Mouse (Mus musculus) heart, embryonic 11.5 days (tissue): Measurements from ENCODE around the gene Eno3. TPM values are rescaled to one million over a fixed set of nuclear protein-coding genes. Genes with fewer than 3 reads are reported as not detected.

Experiments
- ATAC-seq: fragments of 200-750 bp; cut with Nextera tagmentation; replicated peaks from 2 replicates; pipeline ENCODE4 v1.8.0; 2017; ENCODE audit warnings: moderate library complexity; ENCODE audit not compliant: insufficient number of reproducible peaks, low FRiP score, low TSS enrichment
- H3K27ac ChIP-seq: fragments of 300-500 bp; sonication (generic); 2 replicates; pipeline ENCODE4 v1.5.1; 2014; ENCODE audit warnings: mild to moderate bottlenecking, low read depth, low read length
- H3K27me3 ChIP-seq: fragments of 300-500 bp; sonication (generic); 2 replicates; pipeline ENCODE4 v1.6.1; 2014; ENCODE audit warnings: mild to moderate bottlenecking, low read length, mixed read lengths; ENCODE audit not compliant: control insufficient read depth, insufficient read depth
- H3K36me3 ChIP-seq: fragments of 300-500 bp; sonication (generic); 2 replicates; pipeline ENCODE4 v1.6.1; 2014; ENCODE audit warnings: mild to moderate bottlenecking, low read length, moderate library complexity, mixed read lengths; ENCODE audit not compliant: control insufficient read depth, insufficient read depth
- H3K4me1 ChIP-seq: fragments of 300-500 bp; sonication (generic); 2 replicates; pipeline ENCODE4 v1.6.1; 2014; ENCODE audit warnings: low read length; ENCODE audit not compliant: control insufficient read depth, insufficient read depth
- H3K4me2 ChIP-seq: fragments of 300-500 bp; sonication (generic); 2 replicates; pipeline ENCODE4 v1.6.1; 2014; ENCODE audit warnings: mild to moderate bottlenecking, moderate library complexity
- H3K4me3 ChIP-seq: fragments of 300-500 bp; sonication (generic); 2 replicates; pipeline ENCODE4 v1.5.1; 2014; ENCODE audit warnings: low read depth, low read length
- H3K9ac ChIP-seq: fragments of 300-500 bp; sonication (generic); 2 replicates; pipeline ENCODE4 v1.6.1; 2014; ENCODE audit warnings: mild to moderate bottlenecking, low read depth, low read length, moderate library complexity
- H3K9me3 ChIP-seq: fragments of 300-500 bp; sonication (generic); replicated peaks from 2 replicates; pipeline ENCODE4 v1.6.1; 2016; ENCODE audit warnings: low read length; ENCODE audit not compliant: control insufficient read depth
- WGBS: fragments of 180-500 bp; shearing (Covaris S2); extraction: QIAGEN DNeasy Blood & Tissue Kit; methylation state at CpG from one replicate; pipeline ENCODE4 v1.1.7; 2014; ENCODE audit not compliant: insufficient replicate concordance; 5-methylcytosine and 5-hydroxymethylcytosine counted together
- microRNA-seq: library from miRNA; unstranded; fragments of <30 nt; microRNA quantifications from one replicate; pipeline ENCODE4, GENCODE M21; 2016; ENCODE audit warnings: borderline number of aligned reads
- polyA plus RNA-seq: library from polyadenylated mRNA; unstranded; fragments of >200 nt; fragmentation: Nextera tagmentation; extraction: Ambion mirVana; gene quantifications from 2 replicates; pipeline ENCODE4 v1.2.1, GENCODE M21; 2014

Eno3 gene
- polyA plus RNA-seq, 1 experiment from 2014 or later: 272 TPM

GRCm38 (mm10) chr11:70700613-70701012, 43.6 kb downstream of the Eno3 start:
- Histone ChIP-seq H3K4me2 (peak overlapping the region; percentile 92), H3K27me3 (no peaks in the 10 kb centered on the region), H3K4me3 (peak overlapping the region; percentile 92), H3K9me3 (no peaks in the 10 kb centered on the region), H3K4me1 (peaks cover 20% of the 10 kb centered on the region), H3K36me3 (peaks cover 18% of the 10 kb centered on the region), H3K27ac (peak overlapping the region; percentile 94), H3K9ac (peak overlapping the region; percentile 95)
- ATAC-seq: peak; percentile 37
- WGBS: under 1% methylated on average over 34 of the region's 34 CpGs

- WGBS: 11% methylated on average over 10 of the region's 10 CpGs
- H3K9me3 ChIP-seq: no peaks in the 10 kb centered on the region
- no peak for ATAC-seq
- H3K27ac ChIP-seq: peak overlapping the region; percentile 94
- H3K4me3 ChIP-seq: peak overlapping the region; percentile 92
- H3K9ac ChIP-seq: peak overlapping the region; percentile 95
- peaks cover 21% of the 10 kb centered on the region for H3K36me3 ChIP-seq
- peak overlapping the region; percentile 92 for H3K4me2 ChIP-seq
- H3K4me1 ChIP-seq: peaks cover 20% of the 10 kb centered on the region
- no peaks in the 10 kb centered on the region for H3K27me3 ChIP-seq
These were observed 44.4 kb downstream of the Eno3 start for GRCm38 (mm10) chr11:70701221-70701955.

DNA sequence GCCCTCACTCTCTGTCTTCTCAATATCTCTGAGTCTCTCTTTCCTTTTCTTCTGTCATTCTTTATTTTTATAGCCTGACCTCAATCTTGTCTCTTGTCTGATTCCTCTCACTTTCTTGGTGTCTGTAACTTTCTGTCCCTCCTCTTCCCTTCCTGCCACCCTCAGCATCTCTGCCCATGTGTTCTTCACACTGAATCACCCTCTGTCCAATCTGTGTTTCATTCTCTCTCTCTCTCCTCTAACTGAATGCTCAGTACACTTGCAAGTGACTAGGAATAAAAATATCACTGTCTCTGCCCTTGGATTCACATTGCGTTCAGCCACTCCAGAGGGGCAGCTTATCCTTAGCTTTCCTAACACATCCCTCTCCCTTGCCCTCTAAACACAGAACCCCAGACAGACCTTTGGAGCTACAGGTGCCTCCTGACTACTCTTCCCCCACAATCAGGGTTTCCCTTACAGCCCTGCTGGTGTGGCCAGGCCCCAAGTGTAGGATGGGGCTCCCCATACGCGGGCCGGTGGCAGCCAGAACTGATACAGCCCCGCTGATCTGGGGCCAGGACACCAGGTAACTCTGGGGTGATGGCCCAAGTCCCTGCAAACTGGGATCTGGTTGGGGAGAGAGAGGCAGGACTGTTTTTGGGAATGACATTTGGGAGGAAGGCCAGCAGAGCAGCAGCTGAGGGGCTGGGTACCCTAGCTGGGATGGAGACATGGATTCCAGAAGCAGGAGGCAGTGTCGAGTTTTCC, 45.2 kb downstream of the Eno3 start:
- WGBS: 64% methylated on average over 6 of the region's 6 CpGs
- peaks cover 21% of the 10 kb centered on the region for H3K36me3 ChIP-seq
- H3K27me3 ChIP-seq: no peaks in the 10 kb centered on the region
- H3K4me3 ChIP-seq: peak overlapping the region; percentile 92
- ATAC-seq: no peak
- H3K9ac ChIP-seq: peak overlapping the region; percentile 95
- no peaks in the 10 kb centered on the region for H3K9me3 ChIP-seq
- peak overlapping the region; percentile 94 for H3K27ac ChIP-seq
- peaks cover 20% of the 10 kb centered on the region for H3K4me1 ChIP-seq
- H3K4me2 ChIP-seq: peak overlapping the region; percentile 92

GRCm38 (mm10) chr11:70702781-70703180, 45.8 kb downstream of the Eno3 start:
- Histone ChIP-seq H3K9ac (peak overlapping the region; percentile 95), H3K9me3 (no peaks in the 10 kb centered on the region), H3K36me3 (peaks cover 25% of the 10 kb centered on the region), H3K27ac (peak overlapping the region; percentile 94), H3K4me2 (peak overlapping the region; percentile 92), H3K4me3 (no peak overlapping the region), H3K4me1 (peaks cover 20% of the 10 kb centered on the region), H3K27me3 (no peaks in the 10 kb centered on the region)
- 57% methylated on average over 6 of the region's 6 CpGs for WGBS
- ATAC-seq: no peak

DNA sequence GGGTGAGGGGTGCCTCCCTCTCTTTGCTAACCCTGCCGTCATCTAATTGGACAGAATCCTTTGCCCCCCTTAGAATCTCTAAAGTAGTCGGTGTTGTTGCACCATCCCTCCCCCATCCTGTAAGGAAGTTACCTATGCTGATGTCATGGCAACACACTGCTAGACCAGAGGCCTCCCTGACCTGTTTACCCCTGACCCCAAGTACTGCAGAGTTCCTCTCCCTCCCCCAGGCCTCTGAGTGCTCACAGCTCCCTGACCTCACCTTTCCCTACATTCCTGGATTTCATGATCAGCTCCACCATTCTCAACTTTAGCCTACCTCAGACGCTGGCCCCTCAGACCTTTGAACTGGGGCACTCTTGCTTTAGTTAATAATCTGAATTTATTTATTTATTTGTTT, 49.1 kb downstream of the Eno3 start:
- no peak overlapping the region for H3K27ac ChIP-seq
- H3K27me3 ChIP-seq: no peaks in the 10 kb centered on the region
- H3K4me1 ChIP-seq: peaks cover 17% of the 10 kb centered on the region
- 77% methylated on average over 3 of the region's 3 CpGs for WGBS
- peaks cover 49% of the 10 kb centered on the region for H3K36me3 ChIP-seq
- H3K4me2 ChIP-seq: no peak overlapping the region
- ATAC-seq: no peak
- H3K9ac ChIP-seq: no peak overlapping the region
- H3K9me3 ChIP-seq: no peaks in the 10 kb centered on the region
- H3K4me3 ChIP-seq: no peak overlapping the region

- 88% methylated on average over 10 of the region's 10 CpGs for WGBS
- H3K27me3 ChIP-seq: no peaks in the 10 kb centered on the region
- peaks cover 40% of the 10 kb centered on the region for H3K36me3 ChIP-seq
- no peaks in the 10 kb centered on the region for H3K9me3 ChIP-seq
- no peak for ATAC-seq
- H3K9ac ChIP-seq: no peak overlapping the region
- no peaks in the 10 kb centered on the region for H3K4me1 ChIP-seq
- no peak overlapping the region for H3K4me2 ChIP-seq
- H3K27ac ChIP-seq: no peak overlapping the region
- H3K4me3 ChIP-seq: no peak overlapping the region
These were observed 54.0 kb downstream of the Eno3 start for GRCm38 (mm10) chr11:70711026-70711425.

Small RNAs within 50 kb of the gene (microRNA-seq; reads per million reads assigned to microRNA genes)
- gene Mir6925: 0.27 reads per million

Other genes starting within 250 kb of the Eno3 start
- gene Pelp1, start 247.2 kb upstream of the Eno3 start, polyA plus RNA-seq: 22.1 and 27.5 TPM in 2 replicates
- 11.6 and 12.9 TPM in 2 replicates for gene Arrb2, start 224.6 kb upstream of the Eno3 start, polyA plus RNA-seq
- 28.6 and 31.2 TPM in 2 replicates for gene Med11, start 205.3 kb upstream of the Eno3 start, polyA plus RNA-seq
- 1.1 and 1.9 TPM in 2 replicates for gene Zmynd15, start 197.8 kb upstream of the Eno3 start, polyA plus RNA-seq
- gene Cxcl16, start 197.2 kb upstream of the Eno3 start, polyA plus RNA-seq: 6.2 and 7.3 TPM in 2 replicates
- gene Tm4sf5, start 152.0 kb upstream of the Eno3 start, polyA plus RNA-seq: 8.2 and 10.3 TPM in 2 replicates
- gene Vmo1, start 142.6 kb upstream of the Eno3 start, polyA plus RNA-seq: 0.35 TPM in 1 of 2 replicates, not detected in the other
- gene Gltpd2, start 138.0 kb upstream of the Eno3 start, polyA plus RNA-seq: 0.84 TPM in 1 of 2 replicates, not detected in the other
- gene Psmb6, start 131.8 kb upstream of the Eno3 start, polyA plus RNA-seq: 684 and 701 TPM in 2 replicates
- gene Gm40193, start 124.3 kb upstream of the Eno3 start, polyA plus RNA-seq: not detected in 2 replicates
- gene Pld2, start 117.1 kb upstream of the Eno3 start, polyA plus RNA-seq: 7.4 and 8.6 TPM in 2 replicates
- 15.1 and 16.1 TPM in 2 replicates for gene Mink1, start 94.3 kb upstream of the Eno3 start, polyA plus RNA-seq
- not detected in 2 replicates for gene 4930544D05Rik, start 41.4 kb upstream of the Eno3 start, polyA plus RNA-seq
- gene Chrne, start 38.0 kb upstream of the Eno3 start, polyA plus RNA-seq: not detected in 2 replicates
- 2.6 and 5.4 TPM in 2 replicates for gene Gp1ba, start 18.1 kb upstream of the Eno3 start, polyA plus RNA-seq
- 66.8 and 76.9 TPM in 2 replicates for gene Rnf167, start 10.0 kb upstream of the Eno3 start, polyA plus RNA-seq
- 221 and 245 TPM in 2 replicates for gene Slc25a11, start 9.7 kb upstream of the Eno3 start, polyA plus RNA-seq
- gene Pfn1, start 2.6 kb upstream of the Eno3 start, polyA plus RNA-seq: 1,771 and 1,932 TPM in 2 replicates
- gene Spag7, start 12.2 kb downstream of the Eno3 start, polyA plus RNA-seq: 187 and 201 TPM in 2 replicates
- 10.6 and 14.4 TPM in 2 replicates for gene Camta2, start 30.9 kb downstream of the Eno3 start, polyA plus RNA-seq
- gene Inca1, start 43.0 kb downstream of the Eno3 start, polyA plus RNA-seq: 0.89 and 2.2 TPM in 2 replicates
- gene Kif1c, start 43.3 kb downstream of the Eno3 start, polyA plus RNA-seq: 9.8 and 11.4 TPM in 2 replicates
- 7.1 and 9.3 TPM in 2 replicates for gene Zfp3, start 107.0 kb downstream of the Eno3 start, polyA plus RNA-seq
- 0.27 TPM in 1 of 2 replicates, not detected in the other for gene Scimp, start 155.4 kb downstream of the Eno3 start, polyA plus RNA-seq
- 25.9 and 27.8 TPM in 2 replicates for gene Rabep1, start 187.6 kb downstream of the Eno3 start, polyA plus RNA-seq